Comparison of ENCODE assay signal across 22 mouse cellular contexts in genomic region chr1:24470633-24471032, GRCm38 (mm10).
DNase-seq lines count a peak whose midpoint lies in the region; ATAC-seq and TF ChIP-seq lines count a peak whose summit lies in the region.
"Had no signal": no experiment of that assay in that cellular context is flagged by ENCODE, and none has a peak within 500 bp of the region (broad histone marks: within the 10 kb centered on the region; RNA-seq: fewer than 3 reads in every experiment).

No protein-coding gene starts in this region.

- no peaks in the 10 kb centered on the region for H3K27me3 ChIP-seq in kidney, embryonic 16.5 days (ENCODE audit: insufficient read depth, low read length)
- no peaks in the 10 kb centered on the region for H3K27me3 ChIP-seq in kidney, adult 2 months (replicated peaks; ENCODE audit: control insufficient read depth, insufficient read depth, low read length)
- no peaks in the 10 kb centered on the region for H3K27me3 ChIP-seq in neural tube, embryonic 15.5 days (replicated peaks)
- H3K27me3 ChIP-seq: embryonic facial prominence, embryonic 12.5 days; embryonic facial prominence, embryonic 15.5 days; forebrain, embryonic 12.5 days; forebrain, embryonic 15.5 days; heart, embryonic 12.5 days; heart, embryonic 15.5 days had no signal

- no peaks in the 10 kb centered on the region for H3K9me3 ChIP-seq in kidney, embryonic 16.5 days (ENCODE audit: low read length)
- no peaks in the 10 kb centered on the region for H3K9me3 ChIP-seq in neural tube, embryonic 15.5 days (replicated peaks)
- H3K9me3 ChIP-seq: embryonic facial prominence, embryonic 12.5 days; embryonic facial prominence, embryonic 15.5 days; forebrain, embryonic 12.5 days; forebrain, embryonic 15.5 days; heart, embryonic 12.5 days; heart, embryonic 15.5 days had no signal

- TF ChIP-seq CTCF in gastrocnemius, adult 2 months (IDR thresholded peaks at IDR 0.05): no peak
- TF ChIP-seq CTCF in kidney, adult 2 months (conservative IDR thresholded peaks at IDR 0.05; ENCODE audit: insufficient read depth, insufficient read length, low read depth, low read length): no peak
- no peak for TF ChIP-seq CTCF in bone marrow macrophage, adult 2 months (IDR thresholded peaks at IDR 0.05; ENCODE audit: low read depth, low read length)

- H3K36me3 ChIP-seq in kidney, embryonic 16.5 days (ENCODE audit: insufficient read depth, low read length): no peaks in the 10 kb centered on the region
- no peaks in the 10 kb centered on the region for H3K36me3 ChIP-seq in kidney, adult 2 months (ENCODE audit: control insufficient read depth, insufficient read depth, low read length)
- no peaks in the 10 kb centered on the region for H3K36me3 ChIP-seq in neural tube, embryonic 15.5 days
- H3K36me3 ChIP-seq: embryonic facial prominence, embryonic 12.5 days; embryonic facial prominence, embryonic 15.5 days; forebrain, embryonic 12.5 days; forebrain, embryonic 15.5 days; heart, embryonic 12.5 days; heart, embryonic 15.5 days had no signal

- TF ChIP-seq POLR2A in kidney, adult 2 months (IDR thresholded peaks at IDR 0.05; ENCODE audit: low read depth, low read length): no peak
- TF ChIP-seq POLR2A in bone marrow macrophage, adult 2 months (IDR thresholded peaks at IDR 0.05; ENCODE audit: borderline replicate concordance, low read depth, low read length): no peak

- H3K9ac ChIP-seq in kidney, embryonic 16.5 days (replicated peaks; ENCODE audit: low read length): no peak overlapping the region
- no peak overlapping the region for H3K9ac ChIP-seq in neural tube, embryonic 15.5 days (replicated peaks)
- H3K9ac ChIP-seq: embryonic facial prominence, embryonic 12.5 days; embryonic facial prominence, embryonic 15.5 days; forebrain, embryonic 12.5 days; forebrain, embryonic 15.5 days; heart, embryonic 12.5 days; heart, embryonic 15.5 days; hindbrain, embryonic 14.5 days had no signal

- peak; percentile 39; the same call in 1 of the 2 replicates for ATAC-seq in kidney, embryonic 16.5 days (ENCODE audit: low FRiP score, low TSS enrichment)
- ATAC-seq in neural tube, embryonic 15.5 days (ENCODE audit: low FRiP score): peak; percentile 55
- ATAC-seq in erythroid progenitor cell, adult 5-6 weeks (replicated peaks; ENCODE audit: low FRiP score, poor library complexity, severe bottlenecking): no peak
- ATAC-seq: activated CD4-positive, CD25-positive, alpha-beta regulatory T cell, adult 4 months; forebrain, embryonic 15.5 days; hindbrain, postnatal 0 days had no signal

- 0 out of 2 replicates have a peak, but pooled peaks cover 2% of the 10 kb centered on the region for H3K4me1 ChIP-seq in kidney, embryonic 16.5 days (ENCODE audit: insufficient read depth, low read length)
- H3K4me1 ChIP-seq in kidney, adult 2 months (ENCODE audit: control insufficient read depth, insufficient read depth, low read length): no peaks in the 10 kb centered on the region
- H3K4me1 ChIP-seq in bone marrow macrophage, adult 2 months (ENCODE audit: control insufficient read depth, insufficient read depth, low read length): peaks cover 25% of the 10 kb centered on the region
- H3K4me1 ChIP-seq in neural tube, embryonic 15.5 days: peaks cover 10% of the 10 kb centered on the region; the same call in 1 of the 2 replicates
- H3K4me1 ChIP-seq: embryonic facial prominence, embryonic 12.5 days; embryonic facial prominence, embryonic 15.5 days; forebrain, embryonic 12.5 days; forebrain, embryonic 15.5 days; heart, embryonic 12.5 days; heart, embryonic 15.5 days had no signal

- 27% methylated on average over 5 of the region's 5 CpGs for WGBS in kidney, embryonic 16.5 days
- 28% methylated on average over 5 of the region's 5 CpGs for WGBS in kidney, adult 2 months
- 64% methylated on average over 5 of the region's 5 CpGs for WGBS in neural tube, embryonic 15.5 days

- peak overlapping the region; percentile 31 for H3K4me3 ChIP-seq in gastrocnemius, adult 2 months
- H3K4me3 ChIP-seq in kidney, embryonic 16.5 days (ENCODE audit: low read length): no peak overlapping the region
- no peak overlapping the region for H3K4me3 ChIP-seq in kidney, adult 2 months (ENCODE audit: insufficient read depth, low read depth, low read length)
- H3K4me3 ChIP-seq in bone marrow macrophage, adult 2 months (ENCODE audit: insufficient read depth, low read length): no peak overlapping the region
- no peak overlapping the region for H3K4me3 ChIP-seq in neural tube, embryonic 15.5 days (replicated peaks)
- H3K4me3 ChIP-seq: embryonic facial prominence, embryonic 12.5 days; embryonic facial prominence, embryonic 15.5 days; forebrain, embryonic 12.5 days; forebrain, embryonic 15.5 days; heart, embryonic 12.5 days; heart, embryonic 15.5 days had no signal

- H3K27ac ChIP-seq in gastrocnemius, adult 2 months: no peak overlapping the region
- no peak overlapping the region for H3K27ac ChIP-seq in kidney, embryonic 16.5 days (ENCODE audit: low read length)
- H3K27ac ChIP-seq in kidney, adult 2 months (ENCODE audit: insufficient read depth, low read depth, low read length): no peak overlapping the region
- H3K27ac ChIP-seq in bone marrow macrophage, adult 2 months (ENCODE audit: insufficient read depth, low read depth, low read length): peak overlapping the region; percentile 74
- H3K27ac ChIP-seq in neural tube, embryonic 15.5 days (replicated peaks): no peak overlapping the region
- H3K27ac ChIP-seq: embryonic facial prominence, embryonic 12.5 days; embryonic facial prominence, embryonic 15.5 days; forebrain, embryonic 12.5 days; forebrain, embryonic 15.5 days; heart, embryonic 15.5 days; hindbrain, embryonic 14.5 days; hindbrain, postnatal 0 days had no signal

- no peak for DNase-seq in gastrocnemius, adult 2 months
- no peak for DNase-seq in gastrocnemius, adult 8-10 months (ENCODE audit: low spot score in 2 of 2)
- DNase-seq in kidney, adult 2 months: no peak
- DNase-seq: adrenal gland, adult 8-10 months; adrenal gland, postnatal 25 days; cerebellum, adult 18-20 months; cerebellum, adult 9-10 months; gastrocnemius, postnatal 25 days; heart, postnatal 36 days had no signal

- H3K4me2 ChIP-seq in kidney, embryonic 16.5 days (replicated peaks; ENCODE audit: low read depth, low read length): no peak overlapping the region; the same call in 1 of the 2 replicates
- no peak overlapping the region for H3K4me2 ChIP-seq in neural tube, embryonic 15.5 days
- H3K4me2 ChIP-seq: embryonic facial prominence, embryonic 12.5 days; embryonic facial prominence, embryonic 15.5 days; forebrain, embryonic 12.5 days; forebrain, embryonic 15.5 days; heart, embryonic 12.5 days; heart, embryonic 15.5 days; hindbrain, embryonic 14.5 days had no signal

- intact Hi-C loops in gastrocnemius, adult 2 months (cut with DNase I): no loop called here
